Mouse (Mus musculus) spleen, postnatal 14 days (tissue): Measurements from ENCODE around the gene Hist1h2bp.
A peak's percentile ranks its signal among the peaks of the same experiment; 100 is the strongest.
"Not testable (repeated sequence)": the region's sequence is repeated elsewhere in the genome, so short reads cannot be mapped to it uniquely, and the experiment has no call there.

Source experiments
- DNase-seq, 2 experiments: peaks; one replicate each; pipeline ENCODE4 v3.0.0; 2021 to 2022; ENCODE audit warnings: low spot score in 2 of 2

Hist1h2bp gene

DNA sequence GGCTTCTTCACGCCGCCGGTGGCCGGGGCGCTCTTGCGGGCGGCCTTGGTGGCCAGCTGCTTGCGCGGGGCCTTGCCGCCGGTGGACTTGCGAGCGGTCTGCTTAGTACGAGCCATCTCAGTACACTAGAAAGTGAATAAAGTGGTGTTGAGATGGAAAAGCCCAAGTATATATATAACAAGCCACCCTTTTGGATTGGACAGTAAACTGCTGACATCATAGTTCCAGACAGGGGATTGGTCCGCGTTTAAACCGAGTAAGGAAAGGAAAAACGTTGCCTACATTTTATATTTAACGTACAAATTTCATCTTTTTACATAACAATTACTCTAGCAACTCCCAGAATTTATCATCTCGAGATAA, 4.0 kb upstream of the Hist1h2bp start, which contains the start of gene Hist1h3i:
TSS of gene Hist1h3i (minus strand) at position 116 of the 363 bp plus-strand sequence.
- DNase-seq, result peak; percentile 39 to 59

DNA sequence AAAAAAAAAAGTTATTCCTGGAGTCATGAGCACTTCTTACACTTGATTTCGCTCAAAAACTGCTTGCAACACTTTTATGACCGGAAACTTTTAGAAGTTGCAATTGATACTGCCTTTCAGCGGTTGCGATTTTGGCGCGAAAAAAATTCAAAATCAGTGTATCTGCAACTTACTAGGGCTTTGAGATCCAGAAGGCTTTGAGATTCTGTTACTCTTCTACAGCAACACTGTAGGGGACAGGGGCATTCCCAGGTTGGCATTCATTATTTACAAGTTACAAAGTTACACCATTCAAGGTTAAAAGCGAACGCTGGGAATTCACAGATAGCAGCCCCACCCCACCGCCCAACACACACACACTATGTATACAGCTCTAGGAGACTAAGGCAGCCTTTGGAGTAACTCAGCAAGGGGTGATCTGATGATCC, 3.5 kb upstream of the Hist1h2bp start:
- peak; percentile 25 to 26 for DNase-seq

DNA sequence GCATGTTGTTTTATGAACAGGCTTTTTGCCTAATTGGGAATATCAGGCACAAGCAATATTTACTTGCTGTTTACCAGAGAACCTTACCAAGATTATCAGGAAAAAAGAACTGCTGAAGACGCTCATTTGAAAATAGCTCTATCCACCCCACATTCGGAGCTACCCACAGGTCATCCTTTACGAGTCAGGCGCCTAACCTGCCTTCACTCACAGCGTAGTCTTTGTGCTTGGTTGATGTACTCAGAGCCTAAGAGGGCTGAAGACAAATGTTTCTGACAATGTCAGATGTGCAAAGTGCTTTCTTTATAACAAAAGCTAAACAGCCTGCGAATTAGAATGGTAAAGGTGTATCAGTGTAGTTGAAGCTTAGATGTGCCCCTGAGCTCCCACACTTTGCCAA, 3.0 kb upstream of the Hist1h2bp start:
- DNase-seq, result no peak

DNA sequence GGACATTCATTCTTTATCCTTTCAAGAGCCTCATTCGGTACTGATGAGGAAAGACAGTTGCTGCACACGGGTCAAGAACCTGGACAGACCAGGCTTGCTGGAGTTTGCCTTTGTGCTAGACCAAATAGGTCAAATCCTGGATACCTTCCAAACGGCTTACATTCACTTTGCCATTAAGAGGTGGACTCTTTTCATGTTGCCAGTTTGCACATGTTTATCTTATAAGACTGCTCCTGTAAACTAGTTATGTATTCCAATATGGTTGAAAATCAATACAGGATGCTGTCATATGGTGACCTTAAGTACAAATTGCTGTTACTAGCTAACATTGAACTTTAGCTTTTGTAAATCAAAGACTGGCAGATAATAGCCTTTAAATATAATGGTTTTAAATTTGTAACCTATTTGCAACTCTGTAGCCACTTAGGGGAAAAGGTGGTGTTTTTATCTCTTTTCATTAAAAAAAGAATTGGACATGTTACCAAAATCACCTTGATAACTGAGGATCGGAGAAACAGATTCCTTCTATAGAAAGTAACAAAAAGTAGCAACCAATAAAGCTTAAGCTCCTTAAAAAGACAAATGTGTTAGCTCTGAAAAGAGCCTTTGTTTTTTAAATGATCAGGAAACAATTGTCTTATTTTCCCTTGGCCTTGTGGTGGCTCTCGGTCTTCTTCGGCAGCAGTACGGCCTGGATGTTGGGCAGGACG, 917 bp upstream of the Hist1h2bp start:
- no peak for DNase-seq

DNA sequence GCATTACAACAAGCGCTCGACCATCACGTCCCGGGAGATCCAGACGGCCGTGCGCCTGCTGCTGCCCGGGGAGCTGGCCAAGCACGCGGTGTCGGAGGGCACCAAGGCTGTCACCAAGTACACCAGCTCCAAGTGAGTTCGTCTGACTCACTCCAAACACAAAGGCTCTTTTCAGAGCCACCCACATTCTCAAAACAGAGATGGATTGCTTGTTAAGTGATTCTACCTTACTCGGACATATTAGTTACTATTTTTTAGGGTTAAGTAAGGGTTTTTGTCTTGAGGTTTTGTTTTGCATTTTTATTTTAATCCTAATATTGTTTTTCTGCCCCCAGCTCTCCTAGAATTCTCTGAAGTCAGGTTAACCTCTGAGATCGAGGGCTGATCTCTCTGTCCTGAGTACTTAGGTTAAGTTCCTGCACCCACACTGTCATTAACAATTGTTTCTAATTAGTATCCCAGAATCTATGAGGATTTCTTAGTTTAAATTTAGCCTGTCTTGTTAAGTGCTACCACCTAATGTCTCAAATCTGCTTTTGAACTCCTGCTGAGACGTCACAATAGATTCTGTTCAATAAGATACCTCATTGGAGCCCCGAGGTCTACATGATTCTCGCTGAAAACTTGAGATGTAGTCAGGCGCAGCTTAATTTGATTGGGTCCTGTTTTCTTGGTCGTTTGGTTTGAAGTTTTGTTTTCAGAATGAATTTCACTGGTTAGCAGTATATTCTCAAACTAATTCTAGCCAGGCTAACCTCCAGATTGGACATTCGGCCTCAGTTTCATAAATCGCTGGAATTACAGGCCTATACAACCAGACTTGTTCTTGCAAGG, 716 bp downstream of the Hist1h2bp start:
- DNase-seq, result no peak

DNA sequence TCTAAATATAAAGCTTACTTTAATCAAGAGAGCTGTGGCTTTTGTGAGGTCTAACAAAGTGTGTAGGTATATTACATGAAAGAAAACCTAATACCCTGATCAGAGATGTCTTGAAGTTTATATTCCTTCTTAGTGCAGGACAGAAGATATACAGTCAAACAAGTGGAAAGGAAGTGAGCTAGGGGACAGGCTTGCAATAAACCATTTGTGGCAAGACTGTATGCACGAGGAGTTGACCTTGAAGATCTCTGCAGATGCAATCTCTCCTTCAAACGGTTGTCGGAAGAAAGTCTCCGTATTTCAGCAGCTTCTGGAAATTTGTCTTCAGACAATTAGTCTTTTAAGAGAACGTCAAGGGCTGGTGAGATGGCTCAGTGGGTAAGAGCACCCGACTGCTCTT, 2.7 kb downstream of the Hist1h2bp start:
- no peak for DNase-seq

DNA sequence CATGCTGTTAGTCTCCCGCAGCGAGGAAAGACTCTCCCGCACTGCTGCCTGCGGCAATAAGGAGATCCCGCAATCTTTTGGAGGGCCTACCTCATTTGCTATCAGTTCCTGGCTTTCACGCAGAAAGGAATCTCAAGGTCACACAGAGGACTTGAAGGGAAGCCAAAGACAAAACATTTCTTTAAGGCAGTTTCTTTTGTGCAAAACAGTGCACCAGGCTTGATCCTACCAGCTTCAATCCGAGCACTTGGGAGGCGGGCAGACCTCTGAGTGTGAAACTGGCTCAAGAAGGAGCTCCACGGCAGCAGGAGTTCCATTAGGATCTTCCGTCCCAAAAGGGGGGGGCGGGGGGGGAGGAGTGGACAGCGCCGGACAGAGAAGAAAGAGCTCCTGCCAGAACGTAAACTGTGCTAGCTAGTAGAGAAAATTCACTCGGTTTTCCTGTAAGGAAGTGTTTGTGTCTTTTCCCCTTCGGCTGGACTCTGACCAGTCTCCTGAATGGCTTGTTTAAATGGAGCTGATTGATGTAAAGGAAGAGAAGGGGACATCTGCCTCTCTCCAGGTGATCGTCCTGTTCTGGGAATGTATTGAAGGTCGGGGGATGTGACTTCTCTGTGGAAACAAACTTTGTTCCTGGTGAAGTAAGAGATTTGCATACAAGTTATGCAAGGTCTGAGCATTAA, 3.5 kb downstream of the Hist1h2bp start:
- no peak for DNase-seq

DNA sequence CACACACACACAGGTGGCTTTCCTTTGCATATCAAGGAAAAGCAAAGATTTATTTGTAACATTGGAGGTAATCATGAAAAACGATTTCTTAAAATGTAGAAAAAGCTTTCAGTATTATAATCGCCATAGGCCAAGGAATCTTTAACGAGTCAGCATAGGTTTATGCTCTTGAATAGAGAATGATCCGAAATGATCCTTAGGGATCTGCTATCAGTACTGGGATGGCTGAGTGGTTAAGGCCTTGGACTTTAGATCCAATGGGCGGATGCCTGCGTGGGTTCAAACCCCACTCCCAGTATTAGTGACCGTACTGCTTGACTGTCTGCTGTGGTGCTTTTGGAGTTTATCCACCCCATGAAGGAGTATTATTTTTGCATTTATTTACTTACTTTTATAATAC, 8.3 kb downstream of the Hist1h2bp start:
- DNase-seq, result no peak

DNA sequence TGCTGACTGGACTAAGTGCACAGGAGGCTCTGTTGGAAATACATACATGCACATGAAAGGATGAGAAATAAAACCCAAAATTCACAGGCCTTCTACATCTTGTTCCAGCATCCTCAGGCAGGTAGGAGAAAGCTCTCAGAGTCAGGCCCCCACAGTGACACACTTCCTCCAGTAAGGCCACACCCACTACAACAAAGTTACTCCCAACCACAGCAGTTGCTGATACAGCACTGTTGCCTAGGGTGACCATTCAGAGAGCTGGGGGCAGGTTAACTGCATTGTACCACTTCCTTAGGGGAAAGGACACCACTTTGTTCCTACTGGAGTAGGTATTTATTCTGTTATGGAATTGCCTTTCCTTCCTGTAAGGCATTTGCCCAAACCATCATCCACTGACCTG, 9.9 kb downstream of the Hist1h2bp start:
- DNase-seq, result not testable (repeated sequence)

DNA sequence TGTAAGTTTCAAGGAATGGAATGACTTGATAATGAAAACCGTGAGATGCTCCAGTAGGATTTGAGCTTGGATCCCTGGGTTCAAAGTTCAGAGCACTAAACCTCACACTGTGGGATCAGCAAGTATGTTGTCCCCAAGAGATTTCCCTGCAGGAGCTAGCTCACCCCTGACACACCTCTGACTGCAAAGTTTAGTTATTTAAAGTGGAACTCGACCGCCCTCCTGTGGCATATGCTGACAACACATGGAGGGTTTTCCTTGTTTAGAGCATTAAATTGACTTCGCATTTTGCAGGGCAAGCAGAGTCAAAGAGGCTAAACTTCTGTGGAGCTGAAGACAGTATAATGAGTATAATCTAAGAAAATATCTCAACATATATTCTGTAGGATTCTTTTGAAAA, 15.8 kb downstream of the Hist1h2bp start:
- not testable (repeated sequence) for DNase-seq

DNA sequence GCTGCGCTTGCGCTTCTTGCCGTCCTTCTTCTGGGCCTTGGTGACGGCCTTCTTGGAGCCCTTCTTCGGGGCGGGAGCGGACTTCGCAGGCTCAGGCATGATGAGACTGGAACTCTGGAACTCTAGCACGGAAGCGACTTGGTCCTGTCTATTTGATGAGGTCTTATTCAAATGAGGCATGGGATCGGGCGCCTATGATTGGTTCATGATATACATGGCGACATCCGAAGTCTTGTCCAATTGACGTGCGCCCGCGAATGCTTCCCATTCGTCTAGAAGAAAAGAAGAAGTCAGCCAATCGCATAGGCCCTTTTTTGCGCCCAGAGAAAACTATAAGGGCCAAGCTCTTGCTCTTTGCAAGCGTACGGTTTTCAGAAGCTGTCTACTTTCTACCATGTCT, 22.8 kb downstream of the Hist1h2bp start, which contains the start of the genes Hist1h2bq and Hist1h2ao:
TSS of gene Hist1h2bq (minus strand) at position 125 of the 400 bp plus-strand sequence.
TSS of gene Hist1h2ao (plus strand) at position 393 of the 400 bp plus-strand sequence.
- DNase-seq, result not testable (repeated sequence)

DNA sequence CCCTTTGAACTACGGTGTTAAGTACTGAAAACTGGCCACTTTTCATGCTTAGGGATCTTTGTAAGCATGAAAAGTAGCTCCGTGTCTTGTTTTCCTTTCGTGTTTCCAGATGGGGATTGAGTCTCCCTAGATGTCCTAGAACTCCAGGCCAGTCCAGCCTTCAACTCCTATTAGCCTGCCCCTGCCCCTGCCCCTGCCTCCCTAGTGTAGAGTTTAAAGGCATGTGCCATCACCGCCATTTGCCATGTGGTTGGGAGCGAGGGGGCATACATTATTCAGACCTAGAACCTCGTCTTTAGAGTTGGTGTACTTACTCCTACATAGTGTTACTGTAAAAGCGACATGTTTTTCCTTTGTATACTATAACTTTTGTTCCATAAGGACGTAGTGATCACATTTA, 23.8 kb downstream of the Hist1h2bp start:
- DNase-seq, result not testable (repeated sequence)

DNA sequence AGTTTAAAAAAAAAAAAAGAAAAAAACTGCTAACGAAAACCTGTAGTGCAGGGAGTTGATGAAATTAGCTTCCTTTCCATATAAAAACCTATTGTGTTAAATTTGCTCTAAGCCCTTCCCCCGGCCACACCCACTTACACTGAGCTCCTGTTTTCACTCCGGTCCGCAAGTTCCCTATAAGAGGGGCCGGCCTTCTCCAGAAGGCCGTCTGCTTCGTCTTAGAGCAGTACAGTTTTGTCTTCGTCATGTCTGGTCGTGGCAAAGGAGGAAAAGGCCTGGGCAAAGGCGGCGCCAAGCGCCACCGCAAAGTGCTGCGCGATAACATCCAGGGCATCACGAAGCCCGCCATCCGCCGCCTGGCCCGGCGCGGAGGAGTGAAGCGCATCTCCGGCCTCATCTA, 24.3 kb downstream of the Hist1h2bp start, which contains the start of gene Hist1h4m:
TSS of gene Hist1h4m (plus strand) at position 208 of the 400 bp plus-strand sequence.
- peak; percentile 36 to 42 for DNase-seq

DNA sequence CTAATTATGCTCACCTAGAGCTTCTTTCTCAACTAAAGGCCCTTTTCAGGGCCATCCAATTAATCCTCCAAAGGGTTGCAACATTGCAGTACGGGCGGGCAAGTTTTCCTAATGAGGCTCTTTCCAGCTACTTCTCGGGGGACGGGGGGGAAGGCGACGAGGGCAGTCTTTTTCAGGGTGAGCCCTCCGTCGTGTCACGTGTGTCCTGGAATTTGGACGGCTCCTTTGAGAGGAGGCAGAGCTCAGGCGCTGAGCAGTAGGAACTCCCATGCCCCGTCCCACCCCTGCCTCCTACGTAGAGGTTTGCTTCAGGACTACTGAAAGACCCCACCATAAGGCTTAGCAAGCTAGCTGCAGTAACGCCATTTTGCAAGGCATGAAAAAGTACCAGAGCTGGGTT, 24.8 kb downstream of the Hist1h2bp start:
- DNase-seq, result not testable (repeated sequence)

DNA sequence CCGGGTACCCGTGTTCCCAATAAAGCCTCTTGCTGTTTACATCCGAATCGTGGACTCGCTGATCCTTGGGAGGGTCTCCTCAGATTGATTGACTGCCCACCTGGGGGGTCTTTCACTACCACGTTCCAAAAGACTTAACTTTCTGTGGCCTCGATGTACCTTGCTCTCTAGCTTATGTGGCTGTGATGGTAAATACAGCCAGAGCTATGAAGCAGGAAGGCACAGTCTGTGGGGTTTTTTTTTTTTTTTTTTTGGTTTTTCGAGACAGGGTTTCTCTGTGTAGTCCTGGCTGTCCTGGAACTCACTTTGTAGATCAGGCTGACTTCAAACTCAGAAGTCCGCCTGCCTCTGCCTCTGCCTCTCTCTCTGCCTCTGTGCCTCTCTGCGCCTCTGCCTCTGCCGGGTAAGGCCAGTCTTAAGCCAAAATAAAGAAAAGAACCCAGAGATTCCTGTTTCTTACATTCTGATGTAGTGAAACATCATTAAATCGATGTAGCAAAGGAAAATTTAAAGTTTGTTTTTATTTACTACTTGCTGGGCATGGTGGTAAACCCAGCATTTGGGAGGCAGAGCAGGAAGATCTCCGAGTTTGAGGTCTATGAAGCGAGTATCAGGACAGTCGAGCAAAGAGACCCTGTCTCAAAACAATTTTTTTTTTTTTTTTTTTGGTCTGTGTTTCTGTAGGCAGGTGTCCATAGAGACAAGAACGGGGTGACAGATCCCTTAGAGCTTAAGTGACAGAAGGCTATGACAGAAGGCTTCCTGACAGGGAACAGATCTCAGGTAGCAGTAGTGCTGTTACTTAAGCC, 33.0 kb downstream of the Hist1h2bp start:
- DNase-seq, result not testable (repeated sequence)

DNA sequence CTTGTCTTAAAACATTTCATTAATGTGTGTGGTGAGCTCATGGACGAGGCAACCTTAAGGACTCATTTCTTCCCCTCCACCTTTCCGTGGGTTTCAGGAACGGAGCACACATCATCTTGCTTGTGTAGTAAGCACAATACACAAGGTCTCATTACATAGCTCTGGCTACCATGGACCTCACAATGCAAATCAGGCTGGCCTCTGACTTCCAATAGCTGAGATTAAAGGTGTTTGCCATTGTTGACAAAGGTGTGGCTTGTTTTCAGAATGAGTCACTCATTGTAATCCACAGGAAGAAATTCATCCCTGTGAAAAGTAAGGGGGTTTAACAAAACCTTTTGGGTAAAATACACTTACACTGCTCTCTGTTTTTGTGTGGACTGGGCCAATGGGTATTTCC, 41.2 kb downstream of the Hist1h2bp start:
- no peak for DNase-seq

DNA sequence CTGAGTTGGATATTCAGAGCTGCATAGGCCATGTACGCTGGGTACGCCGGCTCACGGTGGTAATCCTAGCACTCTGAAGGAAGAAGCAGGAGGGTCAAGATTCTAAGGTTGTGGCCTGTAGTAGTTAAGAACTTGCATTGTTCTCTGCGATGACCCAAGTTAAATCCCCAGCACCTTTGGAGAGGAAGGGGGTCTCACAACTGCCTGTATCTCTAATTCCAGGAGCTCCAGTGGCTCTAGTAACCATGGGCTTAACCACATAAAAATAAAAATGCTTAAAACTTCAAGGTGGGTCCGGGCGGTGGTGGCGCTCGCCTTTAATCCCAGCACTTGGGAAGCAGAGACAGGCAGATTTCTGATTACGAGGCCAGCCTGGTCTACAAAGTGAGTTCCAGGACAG, 43.1 kb downstream of the Hist1h2bp start:
- no peak for DNase-seq

DNA sequence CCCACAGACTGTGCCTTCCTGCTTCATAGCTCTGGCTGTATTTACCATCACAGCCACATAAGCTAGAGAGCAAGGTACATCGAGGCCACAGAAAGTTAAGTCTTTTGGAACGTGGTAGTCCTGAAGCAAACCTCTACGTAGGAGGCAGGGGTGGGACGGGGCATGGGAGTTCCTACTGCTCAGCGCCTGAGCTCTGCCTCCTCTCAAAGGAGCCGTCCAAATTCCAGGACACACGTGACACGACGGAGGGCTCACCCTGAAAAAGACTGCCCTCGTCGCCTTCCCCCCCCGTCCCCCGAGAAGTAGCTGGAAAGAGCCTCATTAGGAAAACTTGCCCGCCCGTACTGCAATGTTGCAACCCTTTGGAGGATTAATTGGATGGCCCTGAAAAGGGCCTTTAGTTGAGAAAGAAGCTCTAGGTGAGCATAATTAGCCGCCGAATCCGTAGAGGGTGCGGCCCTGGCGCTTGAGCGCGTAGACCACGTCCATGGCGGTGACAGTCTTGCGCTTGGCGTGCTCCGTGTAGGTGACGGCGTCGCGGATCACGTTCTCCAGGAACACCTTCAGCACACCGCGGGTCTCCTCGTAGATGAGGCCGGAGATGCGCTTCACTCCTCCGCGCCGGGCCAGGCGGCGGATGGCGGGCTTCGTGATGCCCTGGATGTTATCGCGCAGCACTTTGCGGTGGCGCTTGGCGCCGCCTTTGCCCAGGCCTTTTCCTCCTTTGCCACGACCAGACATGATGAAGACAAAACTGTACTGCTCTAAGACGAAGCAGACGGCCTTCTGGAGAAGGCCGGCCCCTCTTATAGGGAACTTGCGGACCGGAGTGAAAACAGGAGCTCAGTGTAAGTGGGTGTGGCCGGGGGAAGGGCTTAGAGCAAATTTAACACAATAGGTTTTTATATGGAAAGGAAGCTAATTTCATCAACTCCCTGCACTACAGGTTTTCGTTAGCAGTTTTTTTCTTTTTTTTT, 44.4 kb downstream of the Hist1h2bp start, which contains the start of gene Hist1h4n:
TSS of gene Hist1h4n (minus strand) at position 779 of the 977 bp plus-strand sequence.
- not testable (repeated sequence) for DNase-seq

DNA sequence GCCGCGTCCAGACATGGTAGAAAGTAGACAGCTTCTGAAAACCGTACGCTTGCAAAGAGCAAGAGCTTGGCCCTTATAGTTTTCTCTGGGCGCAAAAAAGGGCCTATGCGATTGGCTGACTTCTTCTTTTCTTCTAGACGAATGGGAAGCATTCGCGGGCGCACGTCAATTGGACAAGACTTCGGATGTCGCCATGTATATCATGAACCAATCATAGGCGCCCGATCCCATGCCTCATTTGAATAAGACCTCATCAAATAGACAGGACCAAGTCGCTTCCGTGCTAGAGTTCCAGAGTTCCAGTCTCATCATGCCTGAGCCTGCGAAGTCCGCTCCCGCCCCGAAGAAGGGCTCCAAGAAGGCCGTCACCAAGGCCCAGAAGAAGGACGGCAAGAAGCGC, 46.2 kb downstream of the Hist1h2bp start, which contains the start of the genes Hist1h2ap and Hist1h2br:
TSS of gene Hist1h2ap (minus strand) at position 47 of the 400 bp plus-strand sequence.
TSS of gene Hist1h2br (plus strand) at position 283 of the 400 bp plus-strand sequence.
- DNase-seq, result not testable (repeated sequence)
